Mouse (Mus musculus) embryonic facial prominence, embryonic 13.5 days (tissue): ENCODE measurements around the gene Stac. TPM values are rescaled to one million over a fixed set of nuclear protein-coding genes. Genes with fewer than 3 reads are reported as not detected.

Source experiments
- ATAC-seq: fragments of 200-750 bp; cut with Nextera tagmentation; 2 replicates; pipeline ENCODE4 v1.8.0; 2017; ENCODE audit warnings: low read depth; ENCODE audit not compliant: insufficient number of reproducible peaks, insufficient read depth, low FRiP score, low TSS enrichment
- H3K27ac ChIP-seq: fragments of 300-500 bp; sonication (generic); 2 replicates; pipeline ENCODE4 v1.5.1; 2015; ENCODE audit warnings: moderate library complexity, mild to moderate bottlenecking, inconsistent platforms
- H3K27me3 ChIP-seq: fragments of 300-500 bp; sonication (generic); 2 replicates; pipeline ENCODE4 v1.6.1; 2015; ENCODE audit warnings: mild to moderate bottlenecking, inconsistent platforms
- H3K36me3 ChIP-seq: fragments of 300-500 bp; sonication (generic); 2 replicates; pipeline ENCODE4 v1.6.1; 2015; ENCODE audit warnings: mild to moderate bottlenecking, inconsistent platforms
- H3K4me1 ChIP-seq: fragments of 300-500 bp; sonication (generic); 2 replicates; pipeline ENCODE4 v1.6.1; 2015; ENCODE audit warnings: inconsistent platforms
- H3K4me2 ChIP-seq: fragments of 300-500 bp; sonication (generic); 2 replicates; pipeline ENCODE4 v1.6.1; 2015; ENCODE audit warnings: moderate library complexity, mild to moderate bottlenecking, inconsistent platforms
- H3K4me3 ChIP-seq: fragments of 300-500 bp; sonication (generic); 2 replicates; pipeline ENCODE4 v1.5.1; 2015; ENCODE audit warnings: mild to moderate bottlenecking, inconsistent platforms
- H3K9ac ChIP-seq: fragments of 300-500 bp; sonication (generic); 2 replicates; pipeline ENCODE4 v1.6.1; 2015; ENCODE audit warnings: mild to moderate bottlenecking, inconsistent platforms
- H3K9me3 ChIP-seq: fragments of 300-500 bp; sonication (generic); 2 replicates; pipeline ENCODE4 v1.6.1; 2016; ENCODE audit warnings: inconsistent platforms
- WGBS: fragments of 180-500 bp; shearing (Covaris S2); methylation state at CpG from one replicate; pipeline ENCODE4 v1.1.7; 2015; ENCODE audit warnings: mixed read lengths; 5-methylcytosine and 5-hydroxymethylcytosine counted together
- polyA plus RNA-seq: library from polyadenylated mRNA; unstranded; fragments of >200 nt; fragmentation: Nextera tagmentation; extraction: Ambion mirVana; gene quantifications from 2 replicates; pipeline ENCODE4 v1.2.1, GENCODE M21; 2015

Gene Stac
- polyA plus RNA-seq: 4.5 and 4.6 TPM in 2 replicates

DNA sequence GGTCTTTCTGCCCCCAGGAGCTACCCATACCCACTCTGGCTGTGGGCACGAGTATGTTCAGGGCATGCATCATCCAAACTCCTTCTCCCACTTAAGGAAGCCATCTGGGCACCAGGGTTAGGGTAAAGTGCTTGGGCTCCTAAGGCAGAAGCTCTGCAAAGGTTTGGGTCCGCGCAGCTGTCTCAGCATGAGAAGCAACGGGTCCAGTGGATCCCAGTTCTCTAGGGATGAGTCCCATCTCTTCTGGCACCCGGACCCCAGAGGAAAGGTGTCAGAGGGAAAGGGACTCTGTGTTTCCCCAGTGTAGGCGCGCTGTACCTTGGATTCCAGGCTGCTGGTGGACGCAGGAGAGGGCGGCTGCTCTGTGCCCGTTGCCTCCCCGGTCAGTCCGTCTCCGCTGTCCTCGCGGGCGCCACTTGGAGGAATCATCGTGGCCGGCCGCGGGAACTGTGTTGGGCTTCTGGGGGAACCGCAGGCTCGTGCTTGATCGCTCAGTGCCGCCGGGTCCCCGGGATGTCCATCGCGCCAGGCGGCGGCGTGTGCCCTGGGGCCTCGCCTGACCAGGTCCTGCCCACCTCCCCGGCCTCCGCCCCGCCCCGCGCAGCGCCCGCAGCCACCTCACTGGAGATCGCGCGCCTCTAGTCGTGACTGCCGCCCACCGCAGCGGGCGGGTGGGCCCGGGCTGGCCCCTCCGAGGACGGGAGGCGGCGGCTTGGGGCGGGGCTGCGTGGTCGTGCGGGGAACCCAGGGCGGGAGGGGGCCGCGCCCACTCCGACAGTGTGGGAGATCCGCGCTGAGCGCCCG lies at the start of gene Stac:
TSS of gene Stac (minus strand) at position 669 of the 804 bp plus-strand sequence.
- no peak within 1 kb of the TSS for H3K27ac ChIP-seq
- ATAC-seq: peak; percentile 62; the same call in 1 of the 2 replicates

DNA sequence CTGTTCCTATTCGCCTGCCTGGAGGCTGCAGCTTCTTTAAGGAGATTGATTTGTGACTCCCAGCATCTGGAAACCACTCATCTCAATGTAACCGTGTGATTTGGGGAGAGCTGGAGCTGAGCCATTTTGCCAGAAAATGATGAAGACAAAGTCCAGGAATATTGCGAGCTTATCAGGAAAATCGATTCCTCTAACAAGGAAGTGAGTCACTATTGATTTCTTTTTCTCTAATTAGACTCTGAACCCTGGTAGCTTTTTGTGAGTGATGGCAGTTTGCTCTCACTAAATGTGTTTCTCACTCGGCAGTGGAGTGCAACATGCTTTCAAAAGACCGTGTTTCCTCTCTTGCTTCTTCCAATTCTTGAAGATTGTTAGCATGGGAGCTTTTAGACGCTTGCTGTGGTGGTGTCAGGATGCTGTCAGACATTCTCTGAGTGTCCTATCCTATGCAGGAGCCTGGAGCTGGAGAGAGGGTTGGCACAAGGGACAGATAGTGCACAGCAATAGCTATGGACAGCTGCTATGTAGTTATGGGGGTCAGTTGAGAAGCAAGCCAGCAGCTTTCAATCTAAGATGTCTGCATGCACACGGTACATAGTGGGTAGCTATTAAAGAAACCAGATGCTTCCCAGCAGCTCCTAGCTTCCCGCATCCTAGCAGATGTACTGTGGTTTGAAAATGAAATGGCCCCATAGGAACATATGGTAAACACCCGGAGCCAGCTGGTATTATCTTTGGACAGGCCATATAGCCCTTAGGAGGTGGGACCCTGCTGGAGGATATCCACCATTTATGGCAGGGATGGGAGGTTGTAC lies 49.5 kb upstream of the Stac start:
- no peak overlapping the region for H3K4me3 ChIP-seq
- H3K9ac ChIP-seq: no peak overlapping the region
- H3K4me2 ChIP-seq: no peak overlapping the region
- peaks cover 15% of the 10 kb centered on the region; the same call in 1 of the 2 replicates for H3K4me1 ChIP-seq
- H3K27ac ChIP-seq: no peak overlapping the region
- 40% methylated on average over 10 of the region's 10 CpGs for WGBS
- no peaks in the 10 kb centered on the region for H3K27me3 ChIP-seq
- no peaks in the 10 kb centered on the region for H3K36me3 ChIP-seq
- ATAC-seq: no peak
- H3K9me3 ChIP-seq: no peaks in the 10 kb centered on the region

More for the DNA sequence above, at the start of gene Stac:
- Histone ChIP-seq H3K36me3 (no peaks in the 10 kb centered on the region), H3K27me3 (peaks cover 36% of the 10 kb centered on the region), H3K4me2 (peak within 1 kb of the TSS; percentile 93), H3K4me3 (peak within 1 kb of the TSS; percentile 56), H3K4me1 (peaks cover 17% of the 10 kb centered on the region), H3K9ac (peak within 1 kb of the TSS; percentile 66), H3K9me3 (no peaks in the 10 kb centered on the region)
- WGBS: 4% methylated on average over 58 of the region's 64 CpGs

DNA sequence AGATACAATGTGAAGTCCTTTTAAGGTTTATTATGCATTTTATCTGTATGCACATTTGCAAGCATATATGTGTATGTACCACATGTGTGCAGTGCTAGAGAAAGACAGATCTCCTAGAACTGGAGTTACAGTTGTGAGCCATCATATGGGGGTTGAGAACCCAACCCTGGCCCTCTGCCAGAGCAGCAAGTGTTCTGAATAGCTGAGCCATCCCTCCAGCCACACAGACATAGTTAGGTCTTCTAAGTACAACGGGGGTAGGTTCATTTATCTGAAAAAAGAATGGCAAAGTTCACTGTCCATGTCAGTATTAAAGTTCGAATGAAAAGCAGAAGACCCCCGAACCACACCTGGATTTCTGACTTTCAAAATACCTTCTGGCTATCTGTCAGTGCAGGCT lies 48.9 kb upstream of the Stac start:
- Histone ChIP-seq H3K9me3 (no peaks in the 10 kb centered on the region), H3K36me3 (no peaks in the 10 kb centered on the region), H3K4me2 (no peak overlapping the region), H3K27me3 (no peaks in the 10 kb centered on the region), H3K9ac (no peak overlapping the region), H3K4me3 (no peak overlapping the region), H3K27ac (no peak overlapping the region), H3K4me1 (peaks cover 15% of the 10 kb centered on the region; the same call in 1 of the 2 replicates)
- no peak for ATAC-seq
- WGBS: 48% methylated on average over 3 of the region's 3 CpGs

DNA sequence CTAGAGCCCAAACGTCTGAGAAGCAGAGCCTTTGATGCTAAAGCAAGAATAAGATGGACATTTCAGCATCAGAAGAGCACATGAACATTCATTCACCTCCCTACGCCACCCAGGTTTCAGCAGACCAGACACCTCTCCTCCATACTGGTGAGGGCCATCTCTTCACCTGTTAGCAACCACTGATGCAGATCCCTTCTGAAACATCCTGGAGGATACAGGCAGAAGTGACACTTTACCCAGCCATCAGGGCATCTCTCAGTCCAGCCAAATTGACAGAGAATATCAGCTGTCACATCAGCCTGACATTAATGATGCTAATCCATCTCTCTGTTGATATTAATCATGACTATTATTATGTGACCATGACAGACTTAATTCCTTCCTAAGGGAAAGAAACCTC lies 47.6 kb upstream of the Stac start:
- H3K4me2 ChIP-seq: no peak overlapping the region
- WGBS: 83% methylated on average over 2 of the region's 2 CpGs
- H3K4me1 ChIP-seq: peaks cover 15% of the 10 kb centered on the region; the same call in 1 of the 2 replicates
- H3K9me3 ChIP-seq: no peaks in the 10 kb centered on the region
- H3K27ac ChIP-seq: no peak overlapping the region
- H3K27me3 ChIP-seq: no peaks in the 10 kb centered on the region
- no peak for ATAC-seq
- H3K36me3 ChIP-seq: no peaks in the 10 kb centered on the region
- no peak overlapping the region for H3K4me3 ChIP-seq
- no peak overlapping the region for H3K9ac ChIP-seq

DNA sequence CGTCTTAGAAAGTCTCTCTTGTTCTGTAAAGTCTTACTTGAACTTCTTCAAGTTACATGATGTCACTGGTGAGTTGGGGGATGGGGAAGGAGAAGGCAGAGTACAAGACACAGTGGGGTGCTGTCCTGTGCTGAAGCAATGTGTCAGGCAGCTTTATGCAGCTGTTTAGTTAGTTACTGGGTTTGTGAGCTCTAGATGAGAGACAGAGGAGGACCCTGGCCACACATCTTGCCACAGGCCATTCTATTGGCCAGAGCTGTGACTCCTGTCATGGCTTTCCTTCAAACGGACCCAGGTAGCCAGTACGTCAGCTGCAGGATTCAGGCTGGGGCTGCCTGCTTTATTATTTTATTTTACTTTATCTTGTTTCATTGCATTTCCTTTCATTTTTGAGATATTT lies 45.8 kb upstream of the Stac start:
- H3K4me1 ChIP-seq: peaks cover 15% of the 10 kb centered on the region; the same call in 1 of the 2 replicates
- no peak overlapping the region for H3K27ac ChIP-seq
- ATAC-seq: no peak
- no peak overlapping the region for H3K9ac ChIP-seq
- H3K36me3 ChIP-seq: no peaks in the 10 kb centered on the region
- WGBS: 79% methylated on average over 3 of the region's 3 CpGs
- H3K4me2 ChIP-seq: no peak overlapping the region
- no peak overlapping the region for H3K4me3 ChIP-seq
- no peaks in the 10 kb centered on the region for H3K9me3 ChIP-seq
- no peaks in the 10 kb centered on the region for H3K27me3 ChIP-seq

DNA sequence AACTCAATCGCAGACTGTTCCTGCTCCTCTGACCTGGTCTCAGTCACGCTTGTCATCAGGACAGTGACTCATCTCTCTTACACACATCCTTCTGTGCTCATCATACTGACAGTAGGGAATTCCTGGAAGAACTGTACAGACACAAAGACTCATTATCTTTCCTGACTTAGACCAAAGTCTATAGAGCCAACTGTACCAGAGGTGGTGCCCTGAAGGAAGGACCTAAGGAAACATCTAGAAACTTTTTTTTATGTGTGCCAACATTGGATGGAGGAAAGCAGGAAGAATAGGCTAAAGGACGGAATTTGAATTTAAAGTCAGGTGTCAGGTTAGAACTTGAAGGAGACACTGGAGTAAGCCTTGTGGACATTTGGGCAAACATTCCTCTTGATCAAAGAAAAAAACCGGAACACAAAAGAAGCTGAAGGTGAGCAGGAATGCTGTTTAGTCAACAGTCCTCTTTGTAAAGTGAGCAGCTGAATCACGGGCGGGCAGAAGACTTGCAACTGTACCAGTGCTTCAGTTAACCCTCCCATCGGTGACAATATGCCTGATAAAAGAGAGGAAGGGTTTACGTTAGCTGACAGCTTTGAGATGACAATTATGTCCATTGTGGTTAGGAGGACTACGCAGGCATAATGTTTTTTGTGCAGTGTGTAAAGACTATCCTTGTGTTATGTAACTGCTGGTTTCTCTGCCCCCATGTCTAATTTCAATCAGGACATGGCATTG lies 42.0 kb upstream of the Stac start:
- no peaks in the 10 kb centered on the region for H3K4me1 ChIP-seq
- no peak for ATAC-seq
- WGBS: 65% methylated on average over 9 of the region's 9 CpGs

DNA sequence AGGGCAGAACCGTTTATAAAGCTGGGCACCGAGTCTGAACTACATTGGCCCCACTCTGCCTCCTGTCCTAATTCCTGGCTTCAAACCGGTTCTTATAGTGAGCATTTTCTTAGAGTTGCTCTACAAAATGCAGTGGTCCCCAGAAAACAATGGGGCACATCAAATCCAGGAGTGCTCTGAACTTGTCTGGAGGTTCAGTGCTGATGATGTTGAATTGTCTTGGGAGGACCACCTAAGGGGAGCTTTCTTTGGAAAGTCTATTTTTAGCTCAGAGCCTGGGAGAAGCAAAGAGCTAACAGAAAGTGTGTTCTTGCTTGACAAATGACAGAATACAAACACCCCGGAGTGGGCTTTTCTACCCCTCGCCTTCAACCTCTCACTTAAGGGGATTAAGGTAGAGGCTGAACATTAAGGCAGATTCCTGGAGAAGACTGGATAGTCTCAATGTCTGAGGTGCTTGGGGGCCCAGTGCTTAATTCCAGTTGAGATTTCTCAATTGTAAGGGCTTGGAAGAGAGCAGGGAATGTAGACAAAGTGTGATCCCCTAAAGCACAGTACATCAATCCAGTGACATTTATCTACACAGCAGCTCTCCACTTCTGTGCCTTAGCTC lies 34.9 kb upstream of the Stac start:
- Histone ChIP-seq H3K4me1 (no peaks in the 10 kb centered on the region), H3K4me3 (no peak overlapping the region), H3K36me3 (no peaks in the 10 kb centered on the region), H3K9ac (no peak overlapping the region), H3K27ac (no peak overlapping the region), H3K27me3 (no peaks in the 10 kb centered on the region), H3K4me2 (no peak overlapping the region), H3K9me3 (no peaks in the 10 kb centered on the region)
- no peak for ATAC-seq
- WGBS: 42% methylated on average over 5 of the region's 5 CpGs

More for the DNA sequence above, 42.0 kb upstream of the Stac start:
- Histone ChIP-seq H3K27ac (no peak overlapping the region), H3K9ac (no peak overlapping the region), H3K36me3 (no peaks in the 10 kb centered on the region), H3K4me2 (no peak overlapping the region), H3K4me3 (no peak overlapping the region), H3K27me3 (no peaks in the 10 kb centered on the region), H3K9me3 (no peaks in the 10 kb centered on the region)

DNA sequence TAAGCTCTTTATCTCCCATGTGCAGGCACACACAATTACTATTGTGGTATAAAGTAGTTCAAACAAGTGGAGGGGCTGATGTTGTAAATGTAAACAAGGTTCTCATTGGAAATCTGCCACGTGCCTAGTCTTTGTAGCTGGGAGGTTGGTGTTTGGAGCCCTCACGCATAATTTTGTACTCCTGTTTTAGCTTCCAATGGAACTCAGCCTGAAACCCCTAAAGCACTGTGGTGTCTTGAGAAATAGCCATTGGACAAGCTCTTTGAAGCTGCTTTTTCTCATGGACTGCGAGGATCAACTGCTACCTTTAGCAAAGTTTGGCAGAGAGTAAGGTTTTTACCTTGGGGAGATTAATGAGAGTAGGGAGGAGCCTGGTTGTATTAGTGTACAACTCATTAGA lies 24.3 kb upstream of the Stac start:
- Histone ChIP-seq H3K4me1 (no peaks in the 10 kb centered on the region), H3K36me3 (no peaks in the 10 kb centered on the region), H3K9ac (no peak overlapping the region), H3K4me3 (no peak overlapping the region), H3K4me2 (no peak overlapping the region), H3K27ac (no peak overlapping the region), H3K27me3 (no peaks in the 10 kb centered on the region), H3K9me3 (no peaks in the 10 kb centered on the region)
- ATAC-seq: no peak
- 66% methylated on average over 3 of the region's 3 CpGs for WGBS

DNA sequence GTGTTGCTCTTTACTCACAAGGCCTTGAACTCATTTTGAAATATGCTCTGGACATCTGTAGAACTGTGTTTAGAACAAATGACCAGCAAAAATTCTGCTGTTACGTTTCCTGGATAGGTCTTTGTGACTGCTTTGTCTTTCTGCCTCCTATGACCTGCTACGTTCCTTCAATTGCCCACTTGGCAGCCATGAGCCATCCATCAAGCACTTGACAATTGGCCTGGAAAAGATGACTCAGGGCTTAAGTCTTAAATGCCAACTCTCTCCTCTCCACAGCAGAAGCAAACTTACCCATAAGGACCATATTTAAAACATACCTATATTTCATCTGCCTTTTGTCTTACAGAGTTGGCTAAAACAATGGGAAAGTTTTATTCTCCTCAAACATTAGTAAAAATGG lies 10.0 kb upstream of the Stac start:
- ATAC-seq: no peak
- 85% methylated on average over 2 of the region's 2 CpGs for WGBS
- Histone ChIP-seq H3K4me1 (no peaks in the 10 kb centered on the region), H3K36me3 (no peaks in the 10 kb centered on the region), H3K9ac (no peak overlapping the region), H3K4me3 (no peak overlapping the region), H3K27me3 (no peaks in the 10 kb centered on the region), H3K4me2 (no peak overlapping the region), H3K27ac (no peak overlapping the region), H3K9me3 (no peaks in the 10 kb centered on the region)

DNA sequence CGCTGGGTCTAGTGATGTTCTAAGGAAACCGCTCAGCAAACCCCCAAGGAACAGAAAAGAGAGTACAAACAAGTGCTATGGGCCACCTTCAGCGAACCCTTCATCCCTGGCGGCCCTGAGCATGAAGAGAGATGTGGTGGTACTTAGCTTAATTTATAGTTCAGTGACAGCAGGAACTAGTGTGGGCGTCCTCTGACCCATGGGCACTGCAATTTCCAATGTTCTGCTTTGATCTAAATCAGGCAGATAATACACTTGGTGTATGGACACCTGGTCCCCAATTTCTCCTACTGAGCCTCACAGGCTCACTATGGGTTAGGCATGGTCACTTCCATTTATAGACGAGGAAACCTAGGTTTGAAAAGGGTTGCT lies 322 bp upstream of the Stac start:
- peak overlapping the region; percentile 56 for H3K4me3 ChIP-seq
- no peak overlapping the region for H3K27ac ChIP-seq
- 10% methylated on average over 6 of the region's 6 CpGs for WGBS
- H3K36me3 ChIP-seq: no peaks in the 10 kb centered on the region
- H3K4me2 ChIP-seq: peak overlapping the region; percentile 93
- no peaks in the 10 kb centered on the region for H3K9me3 ChIP-seq
- H3K27me3 ChIP-seq: peaks cover 36% of the 10 kb centered on the region
- peaks cover 17% of the 10 kb centered on the region for H3K4me1 ChIP-seq
- peak overlapping the region; percentile 66 for H3K9ac ChIP-seq
- no peak for ATAC-seq

DNA sequence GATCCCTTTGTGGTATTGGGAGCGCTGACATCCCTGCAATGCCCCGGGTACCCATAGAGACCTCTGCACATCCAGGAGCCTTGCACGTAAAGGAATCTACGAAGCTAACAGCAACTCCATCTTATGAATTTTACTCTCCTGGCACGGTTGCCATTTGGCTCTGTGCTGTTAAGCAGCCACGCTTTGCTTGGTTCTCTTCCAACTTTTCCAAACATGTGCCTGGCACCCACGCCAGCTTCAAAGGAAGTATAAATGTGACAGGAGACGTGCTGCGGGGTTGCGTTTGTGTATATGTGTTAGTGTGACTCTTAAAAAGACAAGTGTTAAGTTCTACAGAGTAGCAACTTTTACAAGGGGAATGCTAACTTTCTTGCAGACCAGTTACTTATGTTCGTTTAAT lies 1.0 kb downstream of the Stac start:
- H3K9me3 ChIP-seq: no peaks in the 10 kb centered on the region
- H3K36me3 ChIP-seq: no peaks in the 10 kb centered on the region
- no peak overlapping the region for H3K9ac ChIP-seq
- H3K27me3 ChIP-seq: peaks cover 36% of the 10 kb centered on the region
- no peak overlapping the region for H3K27ac ChIP-seq
- H3K4me1 ChIP-seq: peaks cover 17% of the 10 kb centered on the region
- H3K4me2 ChIP-seq: peak overlapping the region; percentile 93
- 79% methylated on average over 11 of the region's 11 CpGs for WGBS
- no peak for ATAC-seq
- no peak overlapping the region; the same call in 1 of the 2 replicates for H3K4me3 ChIP-seq
